Mouse (Mus musculus) liver, embryonic 16.5 days (tissue): ENCODE data around the gene Sacs. TPM values are rescaled to one million over a fixed set of nuclear protein-coding genes. Genes with fewer than 3 reads are reported as not detected.
A peak's percentile ranks its signal among the peaks of the same experiment; 100 is the strongest.

Experiments
- ATAC-seq: fragments of 200-750 bp; cut with Nextera tagmentation; 2 replicates; pipeline ENCODE4 v1.8.0; 2017; ENCODE audit warnings: low read depth, mild to moderate bottlenecking, moderate number of reproducible peaks, moderate library complexity
- H3K27ac ChIP-seq: fragments of 300-500 bp; sonication (generic); 2 replicates; pipeline ENCODE4 v1.5.1; 2014; ENCODE audit warnings: mild to moderate bottlenecking, low read length
- H3K27me3 ChIP-seq: fragments of 300-500 bp; sonication (generic); 2 replicates; pipeline ENCODE4 v1.6.1; 2014; ENCODE audit warnings: low read depth, low read length, mixed read lengths; ENCODE audit not compliant: control insufficient read depth, insufficient read depth
- H3K36me3 ChIP-seq: fragments of 300-500 bp; sonication (generic); 2 replicates; pipeline ENCODE4 v1.6.1; 2014; ENCODE audit warnings: mild to moderate bottlenecking; ENCODE audit not compliant: control insufficient read depth, insufficient read depth
- H3K4me1 ChIP-seq: fragments of 300-500 bp; sonication (generic); 2 replicates; pipeline ENCODE4 v1.6.1; 2014; ENCODE audit warnings: low read depth, low read length, mixed read lengths; ENCODE audit not compliant: control insufficient read depth
- H3K4me2 ChIP-seq: fragments of 300-500 bp; sonication (generic); 2 replicates; pipeline ENCODE4 v1.6.1; 2014; ENCODE audit warnings: low read depth, low read length, mixed read lengths
- H3K4me3 ChIP-seq: fragments of 300-500 bp; sonication (generic); 2 replicates; pipeline ENCODE4 v1.5.1; 2014; ENCODE audit warnings: low read depth, mild to moderate bottlenecking, low read length
- H3K9ac ChIP-seq: fragments of 300-500 bp; sonication (generic); 2 replicates; pipeline ENCODE4 v1.6.1; 2014; ENCODE audit warnings: low read depth, low read length
- H3K9me3 ChIP-seq: fragments of 300-500 bp; sonication (generic); replicated peaks from 2 replicates; pipeline ENCODE4 v1.6.1; 2016; ENCODE audit warnings: low read length; ENCODE audit not compliant: control insufficient read depth
- WGBS: fragments of 180-500 bp; shearing (Covaris S2); extraction: QIAGEN DNeasy Blood & Tissue Kit; methylation state at CpG from one replicate; pipeline ENCODE4 v1.1.7; 2014; ENCODE audit not compliant: insufficient replicate concordance; 5-methylcytosine and 5-hydroxymethylcytosine counted together
- polyA plus RNA-seq: library from polyadenylated mRNA; unstranded; fragments of >200 nt; fragmentation: Nextera tagmentation; extraction: Ambion mirVana; gene quantifications from 2 replicates; pipeline ENCODE4 v1.2.1, GENCODE M21; 2015

Sacs gene
- polyA plus RNA-seq, 1 experiment from 2014 or later: 0.96 TPM

- H3K9ac ChIP-seq: no peak overlapping the region
- 53% methylated on average over 7 of the region's 7 CpGs for WGBS
- no peaks in the 10 kb centered on the region for H3K4me1 ChIP-seq
- H3K27me3 ChIP-seq: peaks cover 21% of the 10 kb centered on the region
- no peak overlapping the region for H3K4me2 ChIP-seq
- H3K9me3 ChIP-seq: no peaks in the 10 kb centered on the region
- no peak overlapping the region for H3K27ac ChIP-seq
- no peak overlapping the region for H3K4me3 ChIP-seq
- H3K36me3 ChIP-seq: no peaks in the 10 kb centered on the region
- ATAC-seq: no peak
Measured at GRCm38 (mm10) chr14:61278676-61279300, 140.5 kb downstream of the Sacs start.

GRCm38 (mm10) chr14:61288606-61289286 is 150.5 kb downstream of the Sacs start:
- Histone ChIP-seq H3K4me3 (no peak overlapping the region), H3K9me3 (no peaks in the 10 kb centered on the region), H3K27ac (no peak overlapping the region), H3K36me3 (no peaks in the 10 kb centered on the region), H3K27me3 (no peaks in the 10 kb centered on the region), H3K4me1 (peaks cover 3% of the 10 kb centered on the region), H3K4me2 (peak overlapping the region; percentile 45), H3K9ac (no peak overlapping the region)
- ATAC-seq: no peak
- 13% methylated on average over 19 of the region's 19 CpGs for WGBS

Other genes with a start within 250 kb of the Sacs start
- gene Tnfrsf19, start 92.0 kb upstream of the Sacs start, polyA plus RNA-seq: 4.7 and 5.1 TPM in 2 replicates
- 0.57 and 0.65 TPM in 2 replicates for gene Sgcg, start 120.0 kb downstream of the Sacs start, polyA plus RNA-seq
- gene Arl11, start 171.3 kb downstream of the Sacs start, polyA plus RNA-seq: 2.1 TPM in 2 replicates
- 5.0 and 5.5 TPM in 2 replicates for gene Ebpl, start 222.0 kb downstream of the Sacs start, polyA plus RNA-seq